Mouse (Mus musculus): ENCODE measurements around the gene 1700067K01Rik. TPM values are rescaled to one million over a fixed set of nuclear protein-coding genes. Genes with fewer than 3 reads are reported as not detected.

1700067K01Rik gene
- polyA plus RNA-seq, 1 experiment = 1.5 TPM

DNA sequence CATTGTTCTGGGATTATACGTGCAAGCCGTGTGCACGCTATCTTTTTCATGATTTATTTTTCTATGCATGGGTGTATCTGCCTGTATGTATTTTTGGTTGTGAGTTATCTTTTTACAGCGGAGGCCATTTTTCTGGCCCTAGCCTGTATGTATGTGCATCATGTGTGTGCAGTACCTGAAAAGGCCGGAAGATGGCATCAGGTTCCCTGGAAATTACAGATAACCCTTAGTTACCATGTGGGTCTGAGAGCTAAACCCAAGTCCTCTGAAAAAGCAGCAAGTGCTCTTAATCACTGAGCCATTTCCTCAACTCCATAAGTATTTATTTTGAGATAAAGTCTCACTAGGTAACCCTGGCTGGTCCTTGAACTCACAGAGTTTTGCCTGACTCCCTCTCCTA lies 51.9 kb downstream of the 1700067K01Rik start:
- Histone ChIP-seq H3K4me1 (ENCODE audit: control insufficient read depth, insufficient read depth, low read length) (no peaks in the 10 kb centered on the region), H3K36me3 (ENCODE audit: control insufficient read depth, insufficient read depth, low read length, poor library complexity, severe bottlenecking) (no peaks in the 10 kb centered on the region), H3K27ac (ENCODE audit: insufficient read depth, low read length) (no peak overlapping the region), H3K4me3 (ENCODE audit: low read depth, low read length) (no peak overlapping the region), H3K9me3 (replicated peaks; ENCODE audit: control insufficient read depth, insufficient read depth, low read length, poor library complexity, severe bottlenecking) (peaks cover 2% of the 10 kb centered on the region; the same call in 1 of the 2 replicates), H3K27me3 (ENCODE audit: control insufficient read depth, insufficient read depth, low read length, poor library complexity, severe bottlenecking) (no peaks in the 10 kb centered on the region), H3K9ac (ENCODE audit: low read depth, poor library complexity, severe bottlenecking) (no peak overlapping the region)
- no peak for TF ChIP-seq POLR2A (IDR thresholded peaks at IDR 0.05; ENCODE audit: insufficient read depth, low read length)
- no peak for TF ChIP-seq EP300 (IDR thresholded peaks at IDR 0.05; ENCODE audit: insufficient read depth, low read depth, low read length)
- TF ChIP-seq CTCF (IDR thresholded peaks at IDR 0.05; ENCODE audit: low read depth, low read length) = no peak

Other genes starting within 250 kb of the 1700067K01Rik start
- 64.0 and 64.7 TPM in 2 replicates for gene Adgrl1, start 101.4 kb upstream of the 1700067K01Rik start, polyA plus RNA-seq (2011; ENCODE audit: insufficient read depth, insufficient read length, low read depth, missing spikeins)
- gene Gm10644, start 46.3 kb upstream of the 1700067K01Rik start, polyA plus RNA-seq (2011; ENCODE audit: insufficient read depth, insufficient read length, low read depth, missing spikeins) = 0.47 and 0.78 TPM in 2 replicates
- 26.3 and 29.3 TPM in 2 replicates for gene Asf1b, start 46.0 kb upstream of the 1700067K01Rik start, polyA plus RNA-seq (2011; ENCODE audit: insufficient read depth, insufficient read length, low read depth, missing spikeins)
- gene Prkaca, start 28.5 kb upstream of the 1700067K01Rik start, polyA plus RNA-seq (2011; ENCODE audit: insufficient read depth, insufficient read length, low read depth, missing spikeins) = 51.8 and 54.1 TPM in 2 replicates
- 79.7 and 95.7 TPM in 2 replicates for gene Samd1, start 3.8 kb upstream of the 1700067K01Rik start, polyA plus RNA-seq (2011; ENCODE audit: insufficient read depth, insufficient read length, low read depth, missing spikeins)
- gene 2210011C24Rik, start 10.7 kb downstream of the 1700067K01Rik start, polyA plus RNA-seq (2011; ENCODE audit: insufficient read depth, insufficient read length, low read depth, missing spikeins) = 11.2 and 15.9 TPM in 2 replicates
- 61.7 and 62.8 TPM in 2 replicates for gene Palm3, start 20.0 kb downstream of the 1700067K01Rik start, polyA plus RNA-seq (2011; ENCODE audit: insufficient read depth, insufficient read length, low read depth, missing spikeins)
- gene Il27ra, start 41.1 kb downstream of the 1700067K01Rik start, polyA plus RNA-seq (2011; ENCODE audit: insufficient read depth, insufficient read length, low read depth, missing spikeins) = 0.33 and 0.61 TPM in 2 replicates
- 1.4 and 1.9 TPM in 2 replicates for gene Rln3, start 43.5 kb downstream of the 1700067K01Rik start, polyA plus RNA-seq (2011; ENCODE audit: insufficient read depth, insufficient read length, low read depth, missing spikeins)
- 0.56 and 0.76 TPM in 2 replicates for gene Gm10643, start 63.6 kb downstream of the 1700067K01Rik start, polyA plus RNA-seq (2011; ENCODE audit: insufficient read depth, insufficient read length, low read depth, missing spikeins)
- gene Rfx1, start 65.3 kb downstream of the 1700067K01Rik start, polyA plus RNA-seq (2011; ENCODE audit: insufficient read depth, insufficient read length, low read depth, missing spikeins) = 9.6 and 10.5 TPM in 2 replicates
- gene Dcaf15, start 103.3 kb downstream of the 1700067K01Rik start, polyA plus RNA-seq (2011; ENCODE audit: insufficient read depth, insufficient read length, low read depth, missing spikeins) = 43.4 and 44.0 TPM in 2 replicates
- 0.33 TPM in 1 of 2 replicates, not detected in the other for gene Podnl1, start 124.5 kb downstream of the 1700067K01Rik start, polyA plus RNA-seq (2011; ENCODE audit: insufficient read depth, insufficient read length, low read depth, missing spikeins)
- 18.0 and 27.2 TPM in 2 replicates for gene Cc2d1a, start 146.4 kb downstream of the 1700067K01Rik start, polyA plus RNA-seq (2011; ENCODE audit: insufficient read depth, insufficient read length, low read depth, missing spikeins)
- gene 4930432K21Rik, start 146.5 kb downstream of the 1700067K01Rik start, polyA plus RNA-seq (2011; ENCODE audit: insufficient read depth, insufficient read length, low read depth, missing spikeins) = 3.8 and 4.7 TPM in 2 replicates
- gene Nanos3, start 183.7 kb downstream of the 1700067K01Rik start, polyA plus RNA-seq (2011; ENCODE audit: insufficient read depth, insufficient read length, low read depth, missing spikeins) = 3.0 and 4.3 TPM in 2 replicates
- 14.8 and 15.4 TPM in 2 replicates for gene Zswim4, start 235.6 kb downstream of the 1700067K01Rik start, polyA plus RNA-seq (2011; ENCODE audit: insufficient read depth, insufficient read length, low read depth, missing spikeins)
- 90.6 and 92.0 TPM in 2 replicates for gene D8Ertd738e, start 248.2 kb downstream of the 1700067K01Rik start, polyA plus RNA-seq (2011; ENCODE audit: insufficient read depth, insufficient read length, low read depth, missing spikeins)